Mouse (Mus musculus) embryonic facial prominence, embryonic 15.5 days (tissue): Measurements from ENCODE around the gene Susd1. TPM values are rescaled to one million over a fixed set of nuclear protein-coding genes. Genes with fewer than 3 reads are reported as not detected.

Source experiments
- ATAC-seq: fragments of 200-750 bp; cut with Nextera tagmentation; 2 replicates; pipeline ENCODE4 v1.8.0; 2017; ENCODE audit warnings: low read depth, moderate TSS enrichment; ENCODE audit not compliant: insufficient number of reproducible peaks, low FRiP score, low TSS enrichment
- H3K27ac ChIP-seq: fragments of 300-500 bp; sonication (generic); replicated peaks from 2 replicates; pipeline ENCODE4 v1.5.1; 2015; ENCODE audit warnings: mild to moderate bottlenecking, inconsistent platforms
- H3K27me3 ChIP-seq: fragments of 300-500 bp; sonication (generic); 2 replicates; pipeline ENCODE4 v1.6.1; 2015; ENCODE audit warnings: inconsistent platforms
- H3K36me3 ChIP-seq: fragments of 300-500 bp; sonication (generic); 2 replicates; pipeline ENCODE4 v1.6.1; 2015; ENCODE audit warnings: mild to moderate bottlenecking, inconsistent platforms
- H3K4me1 ChIP-seq: fragments of 300-500 bp; sonication (generic); 2 replicates; pipeline ENCODE4 v1.6.1; 2015; ENCODE audit warnings: inconsistent platforms
- H3K4me2 ChIP-seq: fragments of 300-500 bp; sonication (generic); replicated peaks from 2 replicates; pipeline ENCODE4 v1.6.1; 2015; ENCODE audit warnings: mild to moderate bottlenecking, inconsistent platforms
- H3K4me3 ChIP-seq: fragments of 300-500 bp; sonication (generic); replicated peaks from 2 replicates; pipeline ENCODE4 v1.5.1; 2015; ENCODE audit warnings: mild to moderate bottlenecking, inconsistent platforms
- H3K9ac ChIP-seq: fragments of 300-500 bp; sonication (generic); 2 replicates; pipeline ENCODE4 v1.6.1; 2015; ENCODE audit warnings: inconsistent platforms
- H3K9me3 ChIP-seq: fragments of 300-500 bp; sonication (generic); replicated peaks from 2 replicates; pipeline ENCODE4 v1.6.1; 2016; ENCODE audit warnings: inconsistent platforms
- whole genome bisulfite sequencing: fragments of 180-500 bp; shearing (Covaris S2); methylation state at CpG from one replicate; pipeline ENCODE4 v1.1.7; 2015; 5-methylcytosine and 5-hydroxymethylcytosine counted together
- polyA plus RNA-seq: library from polyadenylated mRNA; unstranded; fragments of >200 nt; fragmentation: Nextera tagmentation; extraction: Ambion mirVana; gene quantifications from 2 replicates; pipeline ENCODE4 v1.2.1, GENCODE M21; 2015

The Susd1 gene
- polyA plus RNA-seq, 1 experiment from 2014 or later = 4.4 TPM

- ATAC-seq = no peak
- no peak overlapping the region for H3K9ac ChIP-seq
- no peak overlapping the region for H3K4me2 ChIP-seq
- H3K27ac ChIP-seq = peak overlapping the region; percentile 48
- H3K4me1 ChIP-seq = peaks cover 14% of the 10 kb centered on the region
- 86% methylated on average over 11 of the region's 11 CpGs for WGBS
- no peaks in the 10 kb centered on the region for H3K9me3 ChIP-seq
- H3K36me3 ChIP-seq = no peaks in the 10 kb centered on the region
- no peaks in the 10 kb centered on the region for H3K27me3 ChIP-seq
- no peak overlapping the region for H3K4me3 ChIP-seq
Measured at GRCm38 (mm10) chr4:59336846-59337532, 101.4 kb downstream of the Susd1 start.

GRCm38 (mm10) chr4:59336439-59336809 is 102.0 kb downstream of the Susd1 start:
- Histone ChIP-seq H3K4me3 (no peak overlapping the region), H3K27me3 (no peaks in the 10 kb centered on the region), H3K4me2 (no peak overlapping the region), H3K36me3 (no peaks in the 10 kb centered on the region), H3K4me1 (peaks cover 20% of the 10 kb centered on the region), H3K27ac (peak overlapping the region; percentile 48), H3K9me3 (no peaks in the 10 kb centered on the region), H3K9ac (no peak overlapping the region)
- no peak for ATAC-seq
- WGBS = 57% methylated on average over 7 of the region's 7 CpGs

DNA sequence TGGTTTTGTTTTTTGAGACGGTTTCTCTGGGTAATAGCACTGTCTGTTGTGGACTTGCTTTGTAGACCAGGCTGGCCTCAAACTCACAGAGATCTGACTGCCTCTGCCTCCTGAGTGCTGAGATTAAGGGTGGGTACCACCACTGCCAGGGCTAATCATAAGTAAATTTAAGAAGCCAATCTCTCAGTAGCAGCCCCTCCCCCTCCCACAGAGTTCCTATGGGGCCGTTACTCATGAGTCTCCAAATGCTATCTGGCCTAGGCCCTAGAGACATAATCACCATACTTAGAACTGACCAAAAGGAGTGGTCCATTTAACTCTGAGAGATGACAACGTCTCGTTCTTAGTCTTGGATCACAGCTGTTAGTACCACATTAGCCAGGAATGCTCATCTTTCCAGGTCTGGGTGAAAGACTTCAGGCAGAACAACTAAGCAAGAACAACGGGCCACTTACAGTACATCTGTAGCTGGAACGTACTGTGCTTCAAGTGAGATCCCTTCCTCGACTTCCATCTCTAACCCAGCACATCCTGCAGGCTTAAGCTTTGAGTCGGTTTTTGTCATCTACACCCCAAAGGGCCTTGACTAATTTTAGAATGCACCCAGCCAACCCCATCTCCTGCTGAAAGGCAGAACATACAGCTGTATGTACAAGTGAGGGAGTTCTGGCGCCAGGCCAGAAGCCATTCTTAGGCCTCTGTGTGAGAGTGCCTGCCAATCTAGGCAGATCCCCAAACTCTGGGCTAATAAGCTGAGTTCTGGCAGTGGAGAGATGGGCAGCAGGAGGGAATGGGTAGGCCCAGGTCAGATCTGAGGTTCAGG is 102.6 kb downstream of the Susd1 start:
- Histone ChIP-seq H3K4me3 (no peak overlapping the region), H3K4me1 (peaks cover 25% of the 10 kb centered on the region), H3K27me3 (no peaks in the 10 kb centered on the region), H3K9me3 (no peaks in the 10 kb centered on the region), H3K9ac (no peak overlapping the region), H3K27ac (peak overlapping the region; percentile 48), H3K36me3 (no peaks in the 10 kb centered on the region), H3K4me2 (no peak overlapping the region)
- WGBS = 46% methylated on average over 9 of the region's 9 CpGs
- peak; percentile 61; the same call in 1 of the 2 replicates for ATAC-seq

DNA sequence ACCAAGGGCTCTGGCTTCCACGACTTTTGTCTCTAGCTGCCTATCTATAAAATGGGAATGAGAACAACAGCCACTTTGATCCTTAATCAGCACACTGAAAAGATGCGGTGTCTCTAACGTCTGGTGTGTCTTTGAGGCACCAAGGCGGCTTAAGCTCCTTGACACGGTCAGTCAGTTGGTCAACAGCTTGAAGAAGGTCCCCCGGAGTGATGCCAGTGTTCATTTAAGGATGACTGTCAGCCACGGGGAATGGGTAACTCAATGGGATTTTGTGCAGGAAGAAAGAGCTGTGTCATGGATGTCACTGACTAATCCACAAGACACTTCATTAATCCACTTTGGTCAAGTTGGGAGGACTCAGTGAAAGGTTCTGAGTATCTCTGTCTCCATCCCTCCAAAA is 103.3 kb downstream of the Susd1 start:
- no peak overlapping the region for H3K9ac ChIP-seq
- no peak overlapping the region for H3K4me2 ChIP-seq
- no peak overlapping the region for H3K27ac ChIP-seq
- no peaks in the 10 kb centered on the region for H3K9me3 ChIP-seq
- no peaks in the 10 kb centered on the region for H3K27me3 ChIP-seq
- 78% methylated on average over 7 of the region's 7 CpGs for WGBS
- H3K36me3 ChIP-seq = no peaks in the 10 kb centered on the region
- H3K4me3 ChIP-seq = no peak overlapping the region
- H3K4me1 ChIP-seq = peaks cover 26% of the 10 kb centered on the region
- ATAC-seq = no peak

GRCm38 (mm10) chr4:59334236-59334635 is 104.2 kb downstream of the Susd1 start:
- no peak for ATAC-seq
- 90% methylated on average over 4 of the region's 4 CpGs for WGBS

DNA sequence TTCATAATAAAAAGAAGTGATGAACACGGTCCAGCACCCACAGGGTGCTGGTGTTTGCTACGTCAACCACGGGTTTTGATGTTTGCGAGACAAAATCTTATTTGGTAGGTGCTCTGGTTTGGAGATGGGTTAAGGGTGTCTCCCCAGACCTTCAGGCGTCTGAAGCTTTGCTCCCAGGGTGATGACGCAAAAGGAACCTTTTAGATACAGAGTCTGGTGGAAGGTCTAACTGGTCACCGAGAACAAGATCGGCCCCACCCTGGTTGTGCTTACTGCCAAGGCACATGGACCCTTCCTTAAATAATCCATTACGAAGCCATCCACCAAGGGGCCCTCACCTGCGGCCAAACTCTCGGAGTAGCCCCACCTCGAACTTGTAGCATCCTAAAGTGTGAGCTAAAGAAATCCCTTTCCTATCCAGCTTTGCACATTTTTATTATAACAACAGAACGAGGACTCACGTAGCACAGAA is 105.0 kb downstream of the Susd1 start:
- Histone ChIP-seq H3K27ac (no peak overlapping the region), H3K9ac (no peak overlapping the region), H3K4me2 (no peak overlapping the region), H3K9me3 (no peaks in the 10 kb centered on the region), H3K36me3 (no peaks in the 10 kb centered on the region), H3K4me3 (no peak overlapping the region), H3K27me3 (no peaks in the 10 kb centered on the region), H3K4me1 (peaks cover 26% of the 10 kb centered on the region)
- 92% methylated on average over 14 of the region's 14 CpGs for WGBS
- no peak for ATAC-seq

More at GRCm38 (mm10) chr4:59334236-59334635, 104.2 kb downstream of the Susd1 start:
- Histone ChIP-seq H3K27ac (no peak overlapping the region), H3K4me3 (no peak overlapping the region), H3K4me2 (no peak overlapping the region), H3K27me3 (no peaks in the 10 kb centered on the region), H3K9ac (no peak overlapping the region), H3K4me1 (peaks cover 26% of the 10 kb centered on the region), H3K9me3 (no peaks in the 10 kb centered on the region), H3K36me3 (no peaks in the 10 kb centered on the region)

- Histone ChIP-seq H3K9me3 (no peaks in the 10 kb centered on the region), H3K27ac (no peak overlapping the region), H3K4me3 (no peak overlapping the region), H3K4me2 (no peak overlapping the region), H3K9ac (no peak overlapping the region), H3K27me3 (no peaks in the 10 kb centered on the region), H3K4me1 (peaks cover 26% of the 10 kb centered on the region), H3K36me3 (no peaks in the 10 kb centered on the region)
- 92% methylated on average over 9 of the region's 9 CpGs for WGBS
- no peak for ATAC-seq
Measured at GRCm38 (mm10) chr4:59332691-59333423, 105.6 kb downstream of the Susd1 start.

GRCm38 (mm10) chr4:59332089-59332488 is 106.3 kb downstream of the Susd1 start:
- 0 out of 2 replicates have a peak overlapping the region, but pooled peaks have one; percentile 24 for H3K27ac ChIP-seq
- no peak overlapping the region for H3K4me3 ChIP-seq
- H3K9me3 ChIP-seq = no peaks in the 10 kb centered on the region
- H3K36me3 ChIP-seq = no peaks in the 10 kb centered on the region
- no peak overlapping the region for H3K4me2 ChIP-seq
- ATAC-seq = no peak
- no peaks in the 10 kb centered on the region for H3K27me3 ChIP-seq
- peaks cover 26% of the 10 kb centered on the region for H3K4me1 ChIP-seq
- no peak overlapping the region for H3K9ac ChIP-seq
- WGBS = 61% methylated on average over 5 of the region's 5 CpGs

- Histone ChIP-seq H3K9me3 (no peaks in the 10 kb centered on the region), H3K27me3 (no peaks in the 10 kb centered on the region), H3K4me1 (peaks cover 26% of the 10 kb centered on the region), H3K4me2 (no peak overlapping the region), H3K27ac (peak overlapping the region; percentile 63), H3K9ac (no peak overlapping the region), H3K36me3 (no peaks in the 10 kb centered on the region), H3K4me3 (no peak overlapping the region)
- 21% methylated on average over 9 of the region's 9 CpGs for WGBS
- ATAC-seq = peak; percentile 72
Measured at GRCm38 (mm10) chr4:59331633-59332032, 106.8 kb downstream of the Susd1 start.

GRCm38 (mm10) chr4:59330961-59331604 is 107.3 kb downstream of the Susd1 start:
- peak overlapping the region; percentile 63 for H3K27ac ChIP-seq
- peaks cover 22% of the 10 kb centered on the region for H3K4me1 ChIP-seq
- H3K9me3 ChIP-seq = no peaks in the 10 kb centered on the region
- WGBS = 31% methylated on average over 10 of the region's 10 CpGs
- no peak overlapping the region for H3K9ac ChIP-seq
- no peak overlapping the region for H3K4me3 ChIP-seq
- H3K36me3 ChIP-seq = no peaks in the 10 kb centered on the region
- H3K4me2 ChIP-seq = no peak overlapping the region
- H3K27me3 ChIP-seq = no peaks in the 10 kb centered on the region
- ATAC-seq = no peak
